Comparison of ENCODE assay signal across 8 mouse cellular contexts in genomic region chr5:43422815-43423687, GRCm38 (mm10).
DNase-seq lines count a peak whose midpoint lies in the region; ATAC-seq and TF ChIP-seq lines count a peak whose summit lies in the region.

No protein-coding gene starts in this region.

- intact Hi-C loops in left cerebral cortex, postnatal 10 days (cut with DNase I) = loop anchor here (2.0 kb wide), 1 partner anchor 212 kb away; no protein-coding TSS in a partner anchor

- H3K36me3 ChIP-seq in hindbrain, embryonic 10.5 days = no peaks in the 10 kb centered on the region
- H3K36me3 ChIP-seq in hindbrain, embryonic 12.5 days = no peaks in the 10 kb centered on the region
- no peaks in the 10 kb centered on the region for H3K36me3 ChIP-seq in intestine, postnatal 0 days (ENCODE audit: control insufficient read depth, insufficient read depth)
- H3K36me3 ChIP-seq in midbrain, embryonic 12.5 days = no peaks in the 10 kb centered on the region

- no peak overlapping the region for H3K4me3 ChIP-seq in hindbrain, embryonic 10.5 days
- no peak overlapping the region for H3K4me3 ChIP-seq in hindbrain, embryonic 12.5 days
- H3K4me3 ChIP-seq in intestine, postnatal 0 days (ENCODE audit: low read depth, low read length) = no peak overlapping the region
- H3K4me3 ChIP-seq in midbrain, embryonic 12.5 days = no peak overlapping the region

- H3K9ac ChIP-seq in hindbrain, embryonic 12.5 days = no peak overlapping the region
- H3K9ac ChIP-seq in intestine, postnatal 0 days (ENCODE audit: low read depth, low read length) = no peak overlapping the region
- H3K9ac ChIP-seq in midbrain, embryonic 12.5 days (replicated peaks) = no peak overlapping the region

- no peak overlapping the region for H3K4me2 ChIP-seq in hindbrain, embryonic 12.5 days (replicated peaks)
- no peak overlapping the region for H3K4me2 ChIP-seq in intestine, postnatal 0 days (replicated peaks; ENCODE audit: low read depth)
- H3K4me2 ChIP-seq in midbrain, embryonic 12.5 days (replicated peaks) = no peak overlapping the region

- no peak for ATAC-seq in hindbrain, embryonic 12.5 days (ENCODE audit: low FRiP score)
- ATAC-seq in intestine, postnatal 0 days = peak; percentile 57; the same call in 1 of the 2 replicates
- peak; percentile 66 for ATAC-seq in midbrain, embryonic 12.5 days (ENCODE audit: low FRiP score, low read depth)

- no peaks in the 10 kb centered on the region for H3K4me1 ChIP-seq in hindbrain, embryonic 10.5 days (replicated peaks)
- H3K4me1 ChIP-seq in hindbrain, embryonic 12.5 days = no peaks in the 10 kb centered on the region
- H3K4me1 ChIP-seq in intestine, postnatal 0 days (replicated peaks; ENCODE audit: control insufficient read depth, insufficient read depth, low read length) = no peaks in the 10 kb centered on the region
- H3K4me1 ChIP-seq in midbrain, embryonic 12.5 days = no peaks in the 10 kb centered on the region

- H3K27me3 ChIP-seq in hindbrain, embryonic 10.5 days (ENCODE audit: insufficient read depth, poor library complexity, severe bottlenecking) = no peaks in the 10 kb centered on the region
- no peaks in the 10 kb centered on the region for H3K27me3 ChIP-seq in hindbrain, embryonic 12.5 days
- H3K27me3 ChIP-seq in intestine, postnatal 0 days (replicated peaks; ENCODE audit: control insufficient read depth, insufficient read depth, low read length) = no peaks in the 10 kb centered on the region
- no peaks in the 10 kb centered on the region for H3K27me3 ChIP-seq in midbrain, embryonic 12.5 days

- peak; percentile 64 for DNase-seq in hindbrain, embryonic 10.5 days (ENCODE audit: low spot score)
- DNase-seq in cerebellum, postnatal 10 days = peak; percentile 83 to 91
- peak; percentile 81 for DNase-seq in gastrocnemius, adult 18-20 months (ENCODE audit: low spot score)
- DNase-seq in left cerebral cortex, postnatal 10 days (ENCODE audit: extremely low spot score in 1 of 2, low spot score in 2 of 2) = peak; percentile 68 to 80
- peak; percentile 78 for DNase-seq in skeletal muscle tissue, adult 2 months (ENCODE audit: low read depth, low spot score)

- no peaks in the 10 kb centered on the region for H3K9me3 ChIP-seq in hindbrain, embryonic 10.5 days
- H3K9me3 ChIP-seq in hindbrain, embryonic 12.5 days (replicated peaks) = no peaks in the 10 kb centered on the region
- H3K9me3 ChIP-seq in intestine, postnatal 0 days (ENCODE audit: control insufficient read depth) = no peaks in the 10 kb centered on the region
- no peaks in the 10 kb centered on the region for H3K9me3 ChIP-seq in midbrain, embryonic 12.5 days

- H3K27ac ChIP-seq in hindbrain, embryonic 10.5 days = no peak overlapping the region
- no peak overlapping the region for H3K27ac ChIP-seq in hindbrain, embryonic 12.5 days
- no peak overlapping the region for H3K27ac ChIP-seq in intestine, postnatal 0 days (ENCODE audit: low read depth, low read length)
- H3K27ac ChIP-seq in midbrain, embryonic 12.5 days (replicated peaks) = no peak overlapping the region

- WGBS in hindbrain, embryonic 10.5 days = 80% methylated on average over 9 of the region's 9 CpGs
- 81% methylated on average over 9 of the region's 9 CpGs for WGBS in hindbrain, embryonic 12.5 days
- WGBS in intestine, postnatal 0 days = 64% methylated on average over 9 of the region's 9 CpGs
- WGBS in midbrain, embryonic 12.5 days = 78% methylated on average over 9 of the region's 9 CpGs

- peak; percentile 89 for TF ChIP-seq CTCF in intestine, postnatal 0 days (IDR thresholded peaks at IDR 0.05; ENCODE audit: low read depth)
